Mouse (Mus musculus) gastrocnemius, postnatal 4 days (tissue): ENCODE data around the gene Cux2. TPM values are rescaled to one million over a fixed set of nuclear protein-coding genes. Genes with fewer than 3 reads are reported as not detected.

Source experiments
- DNase-seq, 2 experiments: peaks; one replicate each; pipeline ENCODE4 v3.0.0; 2021 to 2022; ENCODE audit warnings: low spot score in 2 of 2, mixed read lengths in 2 of 2
- total RNA-seq, 2 experiments: library from RNA; stranded (reverse); gene quantifications; 2 replicates each; pipeline ENCODE4 v1.2.3; 2021

The Cux2 gene
- total RNA-seq, 2 experiments from 2014 or later: 1.3 to 2.1 TPM

GRCm38 (mm10) chr5:122060767-122061333 is 10.9 kb upstream of the Cux2 start:
- DNase-seq: no peak

- DNase-seq: peak; percentile 54 to 61
Measured at GRCm38 (mm10) chr5:122059060-122060017, 9.4 kb upstream of the Cux2 start.

GRCm38 (mm10) chr5:122057622-122058021 is 7.7 kb upstream of the Cux2 start:
- DNase-seq: no peak

- DNase-seq: no peak
Measured at GRCm38 (mm10) chr5:122056557-122056956, 6.7 kb upstream of the Cux2 start.

- DNase-seq: no peak
Measured at GRCm38 (mm10) chr5:122054130-122054843, 4.4 kb upstream of the Cux2 start.

- DNase-seq: no peak
Measured at GRCm38 (mm10) chr5:122053587-122053986, 3.7 kb upstream of the Cux2 start.

GRCm38 (mm10) chr5:122050832-122051105 is 867 bp upstream of the Cux2 start:
- DNase-seq: no peak

GRCm38 (mm10) chr5:122049664-122050016 is 262 bp downstream of the Cux2 start:
- peak in 1 of 2 experiments; percentile 49 for DNase-seq

- DNase-seq: no peak
Measured at GRCm38 (mm10) chr5:122048686-122049663, 927 bp downstream of the Cux2 start.

GRCm38 (mm10) chr5:122048252-122048651 is 1.6 kb downstream of the Cux2 start:
- DNase-seq: no peak

- no peak for DNase-seq
Measured at GRCm38 (mm10) chr5:122047791-122048190, 2.1 kb downstream of the Cux2 start.

- no peak for DNase-seq
Measured at GRCm38 (mm10) chr5:122043567-122043966, 6.3 kb downstream of the Cux2 start.

- DNase-seq: no peak
Measured at GRCm38 (mm10) chr5:122035278-122035677, 14.6 kb downstream of the Cux2 start.

GRCm38 (mm10) chr5:122033167-122033478 is 16.8 kb downstream of the Cux2 start:
- no peak for DNase-seq

GRCm38 (mm10) chr5:122032471-122033166 is 17.3 kb downstream of the Cux2 start:
- DNase-seq: no peak

- DNase-seq: no peak
Measured at GRCm38 (mm10) chr5:122031146-122031545, 18.8 kb downstream of the Cux2 start.

GRCm38 (mm10) chr5:122030640-122031039 is 19.3 kb downstream of the Cux2 start:
- no peak for DNase-seq

GRCm38 (mm10) chr5:122026771-122027170 is 23.1 kb downstream of the Cux2 start:
- DNase-seq: no peak

GRCm38 (mm10) chr5:122026284-122026683 is 23.6 kb downstream of the Cux2 start:
- no peak for DNase-seq

- DNase-seq: no peak
Measured at GRCm38 (mm10) chr5:122025117-122025516, 24.8 kb downstream of the Cux2 start.

- DNase-seq: no peak
Measured at GRCm38 (mm10) chr5:122019288-122019687, 30.6 kb downstream of the Cux2 start.
